Mouse (Mus musculus) cerebellum, adult 18-20 months (tissue): ENCODE results near the gene Ralgps1.

Source experiments
- DNase-seq, 2 experiments: peaks; one replicate each; pipeline ENCODE4 v3.0.0; 2021

Ralgps1 gene

DNA sequence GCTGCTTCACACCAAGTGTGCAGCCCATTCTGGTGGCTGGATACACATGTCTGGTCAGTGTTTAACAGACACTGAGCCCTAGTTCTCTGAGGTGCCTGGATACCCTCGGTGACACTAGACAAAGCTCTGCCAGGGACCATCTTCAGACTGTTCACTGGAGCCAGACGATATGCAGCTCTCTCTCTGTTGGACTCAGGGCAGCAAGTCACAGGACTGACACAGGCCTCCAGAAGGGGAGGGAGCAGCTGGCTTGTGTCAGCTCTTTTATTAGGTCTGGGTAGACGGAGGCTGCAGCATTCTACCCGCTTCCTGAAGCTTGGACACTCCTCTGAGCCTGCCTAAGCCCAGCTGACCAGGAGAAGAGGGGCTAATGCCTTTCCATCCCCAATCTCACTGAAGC is 164.2 kb downstream of the Ralgps1 start:
- peak in 1 of 2 experiments; percentile 19 for DNase-seq

DNA sequence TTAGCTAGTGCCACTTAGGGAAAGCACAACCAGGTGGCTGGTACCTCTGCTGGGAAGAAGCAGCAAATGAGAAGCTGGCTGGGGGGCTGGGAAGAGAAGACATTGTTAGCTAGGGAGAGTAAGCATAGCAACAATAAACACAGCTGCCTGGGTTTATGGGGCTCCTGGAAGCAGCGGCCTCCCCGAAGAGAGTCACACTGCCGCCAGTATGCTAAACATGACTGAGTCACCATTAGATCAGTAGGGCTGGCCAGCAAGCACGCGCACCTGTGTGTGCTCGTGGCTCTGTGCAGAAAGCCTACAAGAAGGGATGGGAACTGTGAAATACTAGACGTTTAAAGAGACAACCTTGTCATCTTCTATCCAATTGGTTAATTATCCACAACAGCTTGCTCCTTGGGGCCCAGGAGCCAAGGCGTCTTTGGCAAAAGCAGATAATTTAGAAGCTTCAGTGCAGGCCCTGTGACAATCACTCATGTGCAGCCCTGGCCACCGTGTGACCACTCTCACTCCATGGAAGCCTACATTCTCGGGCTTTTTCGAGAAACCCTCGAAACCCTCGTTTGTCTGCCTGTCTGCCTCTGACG is 165.3 kb downstream of the Ralgps1 start:
- DNase-seq, result peak; percentile 36 to 41

DNA sequence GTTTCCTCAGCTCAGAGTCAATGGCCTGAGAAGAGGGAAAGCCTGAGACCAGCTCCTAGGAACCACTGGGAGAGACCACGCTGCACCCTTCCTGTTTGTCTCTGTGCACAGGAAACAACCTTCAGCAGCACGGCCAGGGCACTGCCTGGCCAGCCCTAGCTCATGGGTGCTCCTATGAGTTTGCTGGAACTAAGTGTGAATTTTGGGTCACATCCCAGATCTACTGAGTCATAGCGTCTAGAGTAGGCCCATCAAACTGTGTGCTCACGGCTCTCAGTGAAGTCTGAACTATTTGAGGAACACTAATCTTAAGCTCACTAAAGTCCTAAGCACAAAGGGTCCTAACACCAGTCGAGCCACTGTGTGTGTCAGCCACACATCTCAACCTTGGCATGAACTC is 166.3 kb downstream of the Ralgps1 start:
- DNase-seq, result no peak

DNA sequence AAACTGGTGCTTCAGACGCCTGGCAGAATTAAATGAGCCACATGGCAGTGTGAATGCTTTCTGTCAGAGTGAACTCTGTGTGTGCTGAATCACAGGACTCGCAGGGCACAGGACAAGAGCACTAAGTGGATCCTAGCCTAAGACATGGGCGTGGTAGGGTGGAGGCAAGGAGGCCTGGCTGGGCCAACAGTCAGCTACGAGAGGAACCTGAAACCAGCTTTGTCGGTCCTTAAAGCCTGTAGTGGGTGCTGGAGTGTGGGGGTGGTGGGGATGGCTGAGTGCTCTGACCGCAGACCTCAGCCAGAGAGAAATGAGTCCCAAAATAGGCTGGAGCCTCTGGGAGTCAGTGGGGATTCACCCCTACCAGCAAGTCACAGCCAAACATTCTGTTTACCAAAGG is 168.0 kb downstream of the Ralgps1 start:
- no peak for DNase-seq

DNA sequence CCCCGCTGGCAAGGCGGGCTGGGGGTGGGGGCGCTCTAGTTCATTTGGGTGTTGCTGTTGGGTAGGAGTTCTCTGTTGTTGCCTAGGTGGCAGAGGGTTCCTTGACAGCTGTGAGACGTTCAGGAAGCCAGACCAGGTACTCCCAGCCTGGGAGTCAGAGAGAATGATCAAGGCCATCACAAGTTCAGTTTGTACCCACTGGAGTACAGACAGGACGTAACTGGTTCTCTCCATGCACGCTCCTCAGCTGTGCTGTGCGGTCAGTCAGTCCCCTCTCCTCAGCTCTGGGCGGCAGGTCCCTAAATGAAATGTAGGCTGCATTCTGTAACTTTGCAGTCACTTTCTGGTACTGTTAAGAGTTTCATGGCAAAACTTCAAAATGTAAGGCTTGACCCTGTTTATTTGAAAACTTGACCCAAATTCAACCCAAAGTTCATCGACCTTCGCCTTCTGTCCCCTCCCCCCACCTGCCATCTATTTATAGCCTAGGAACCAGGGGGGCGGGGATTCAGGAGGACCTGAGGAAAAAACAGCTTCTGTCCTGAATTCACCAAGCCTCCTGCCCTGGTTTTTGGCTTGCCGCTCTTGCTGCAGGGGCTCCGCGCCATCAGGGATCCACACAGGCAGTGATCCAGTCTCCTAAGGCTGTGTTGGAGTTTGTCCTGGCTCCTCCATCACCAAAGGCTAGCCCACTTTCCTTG is 170.8 kb downstream of the Ralgps1 start:
- peak; percentile 41 to 42 for DNase-seq

DNA sequence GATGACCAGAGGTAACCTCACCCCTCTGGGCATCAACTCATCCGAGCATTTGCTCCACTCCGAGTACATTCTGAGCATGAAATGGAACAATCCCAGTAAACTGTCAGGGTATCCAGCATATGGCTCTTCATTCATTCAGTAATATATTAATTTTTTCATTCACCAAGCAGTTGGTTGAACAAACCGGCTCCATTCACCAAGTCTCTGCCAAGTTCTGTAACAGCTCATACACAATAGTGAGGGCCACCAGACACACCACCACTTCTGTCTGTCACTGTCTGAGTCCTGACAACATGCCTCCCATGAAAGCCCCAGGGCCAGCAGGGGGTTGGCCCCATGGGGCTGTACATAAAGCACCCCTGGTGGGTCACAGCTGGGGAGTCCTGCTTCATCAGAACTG is 181.3 kb downstream of the Ralgps1 start:
- no peak for DNase-seq

DNA sequence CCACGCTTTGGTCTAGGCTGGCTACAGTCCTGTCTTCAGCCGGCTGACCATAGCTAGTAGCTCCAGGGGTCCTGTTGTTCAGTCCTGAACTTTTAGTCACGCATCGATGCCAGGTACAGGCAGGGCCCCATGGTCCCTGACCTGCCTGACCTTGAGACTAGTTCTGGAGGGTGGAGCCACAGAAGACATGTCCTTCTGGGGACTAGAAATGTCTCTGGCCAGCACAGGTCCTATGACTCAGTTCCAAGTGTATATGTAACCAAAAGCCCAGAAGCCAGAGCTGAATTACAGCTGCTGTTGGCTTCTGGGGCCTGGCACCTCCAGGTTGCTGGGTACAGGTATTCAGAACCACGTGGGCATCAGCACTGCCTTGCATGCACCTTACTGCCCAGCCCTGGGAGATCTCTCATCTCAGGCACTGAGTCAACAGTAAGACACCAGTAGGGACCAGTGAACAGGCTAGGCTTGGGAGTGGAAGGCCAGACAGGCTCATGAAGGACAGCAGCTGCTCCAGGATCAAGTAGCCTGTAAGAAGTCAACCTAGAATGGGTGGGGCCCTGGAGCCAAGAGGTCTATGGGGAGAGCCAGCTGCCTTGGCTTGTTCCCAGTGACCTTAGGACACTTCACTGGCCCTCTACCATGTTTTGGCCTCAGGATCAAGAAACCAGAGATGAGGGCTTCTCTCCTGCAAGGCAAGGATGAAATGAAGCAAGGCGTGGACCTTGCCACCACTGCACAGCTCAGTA is 182.2 kb downstream of the Ralgps1 start:
- no peak for DNase-seq

DNA sequence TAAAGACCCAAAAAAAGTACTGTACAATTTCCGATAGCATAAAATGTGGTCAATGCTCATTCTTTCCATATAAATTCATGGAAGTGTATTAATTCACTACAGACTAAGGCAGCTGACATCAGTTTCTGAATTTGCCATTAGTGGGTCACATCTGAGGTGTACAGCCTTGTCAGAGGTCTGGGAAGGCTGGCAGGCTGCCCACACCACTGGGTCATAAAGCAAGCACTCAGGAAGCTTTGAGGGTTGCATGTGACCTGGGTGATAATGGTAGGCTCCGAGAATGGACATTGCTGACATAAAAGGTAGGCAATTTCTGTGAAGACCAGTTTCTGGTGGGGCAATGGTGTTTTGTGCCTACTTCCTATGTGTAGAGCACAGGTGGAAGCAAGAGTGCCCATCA is 183.4 kb downstream of the Ralgps1 start:
- no peak for DNase-seq

DNA sequence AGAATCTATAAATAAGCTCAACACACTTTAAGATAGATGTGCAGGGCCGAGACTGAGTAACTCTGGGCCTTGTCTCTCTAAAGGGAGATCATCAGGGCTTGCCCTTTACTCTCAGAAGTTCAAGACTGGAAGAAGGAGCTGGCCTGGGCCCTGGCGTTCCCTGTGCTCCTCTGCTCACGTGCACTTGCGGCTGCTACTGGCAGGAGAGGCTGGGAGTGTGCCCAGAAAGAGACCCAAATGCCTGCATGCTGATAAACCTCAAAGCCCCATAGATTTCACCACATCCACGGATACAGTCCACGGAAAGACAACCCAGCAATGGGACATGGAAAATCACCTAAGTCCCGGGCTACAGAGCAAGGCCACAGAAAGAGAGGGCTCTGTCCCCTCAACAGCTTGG is 184.8 kb downstream of the Ralgps1 start:
- no peak for DNase-seq

DNA sequence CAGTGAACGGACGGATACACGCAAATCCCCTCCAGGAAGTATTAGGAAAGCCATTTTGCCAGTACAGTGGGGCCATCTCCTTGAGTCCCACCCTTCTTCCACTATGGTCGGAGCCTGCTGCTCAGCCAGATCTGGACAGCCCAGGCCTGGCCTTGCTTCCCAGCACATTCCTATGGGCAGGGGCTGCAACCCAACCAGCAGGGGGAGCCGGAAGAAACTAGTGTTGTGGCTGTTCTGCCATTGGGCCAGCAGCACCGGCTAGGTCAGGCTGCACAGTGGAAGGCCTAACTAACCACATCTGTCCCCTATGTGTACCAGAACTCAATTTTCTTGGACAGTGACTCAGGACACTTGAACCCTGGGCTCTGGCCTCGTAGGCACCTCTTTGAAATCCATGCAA is 186.0 kb downstream of the Ralgps1 start:
- no peak for DNase-seq

DNA sequence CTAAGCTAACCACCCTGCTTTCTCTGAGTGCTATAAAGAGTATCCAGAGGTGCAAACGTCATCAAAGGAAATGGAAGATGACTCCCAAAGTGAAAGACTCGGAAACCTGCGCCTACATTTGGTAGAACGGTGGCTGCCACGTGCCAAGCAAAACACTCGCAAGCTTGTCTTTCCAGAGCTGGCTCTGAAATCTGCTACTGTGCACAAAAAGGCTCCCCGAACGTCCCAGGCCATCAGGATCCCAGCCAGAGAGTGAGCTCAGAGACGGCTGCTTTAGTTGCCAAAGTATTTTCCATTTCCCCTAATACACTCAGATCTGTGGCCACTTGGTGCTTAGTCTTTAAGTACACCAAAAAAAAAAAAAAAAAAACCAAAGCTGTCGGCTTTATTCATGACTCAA is 186.6 kb downstream of the Ralgps1 start:
- peak in 1 of 2 experiments; percentile 54 for DNase-seq

DNA sequence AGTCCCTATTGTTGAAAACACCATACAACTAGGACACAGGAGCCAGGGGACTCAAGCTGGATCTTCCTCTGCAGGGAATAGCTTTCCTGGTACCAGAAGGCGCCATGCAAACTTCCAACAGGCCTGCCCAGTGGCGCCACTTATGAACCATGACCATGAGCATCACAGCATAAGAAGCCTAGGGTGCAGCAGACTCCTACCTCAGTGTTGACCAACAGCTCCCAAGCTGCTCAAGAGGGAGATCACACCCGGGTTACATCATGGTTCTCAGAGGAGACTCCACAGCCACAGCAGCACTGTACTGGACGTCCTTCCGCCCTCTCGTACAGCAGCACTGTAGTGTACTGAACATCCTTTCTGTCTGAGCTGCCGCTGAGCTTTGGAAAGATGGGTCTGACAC is 188.0 kb downstream of the Ralgps1 start:
- no peak for DNase-seq

DNA sequence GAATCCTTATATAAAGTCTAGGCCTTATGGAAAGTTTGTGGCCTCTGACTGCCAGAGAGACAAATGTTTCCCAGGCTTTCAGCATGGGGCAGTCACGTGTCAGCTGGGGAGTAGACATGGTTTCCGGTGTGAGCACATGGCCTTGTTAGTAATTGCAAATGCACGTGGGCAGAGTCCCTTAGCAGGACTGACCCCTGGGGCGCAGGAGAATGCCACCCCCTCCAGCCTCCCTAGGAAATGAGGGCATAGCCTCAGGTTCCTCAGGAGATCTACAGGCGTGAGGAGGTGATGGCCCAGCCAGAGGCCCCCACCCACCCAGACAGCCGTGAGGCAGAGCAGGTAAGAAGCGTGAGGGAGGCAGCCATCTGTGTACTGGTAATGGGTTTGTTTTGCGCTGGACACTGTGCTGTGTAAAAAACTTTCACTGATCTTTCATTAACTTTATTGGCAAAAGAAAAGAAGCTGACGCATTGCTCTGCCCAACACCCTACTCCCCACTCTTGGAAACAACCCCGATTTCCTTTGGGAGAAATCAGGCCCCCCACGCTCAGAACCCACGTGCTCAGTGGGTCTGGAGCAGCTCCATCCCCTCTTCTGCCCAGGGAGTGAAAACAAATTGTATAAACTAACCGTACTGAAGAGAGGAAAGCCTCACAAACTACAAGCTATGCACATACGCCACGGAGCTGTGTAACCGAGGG is 191.2 kb downstream of the Ralgps1 start:
- DNase-seq, result no peak

DNA sequence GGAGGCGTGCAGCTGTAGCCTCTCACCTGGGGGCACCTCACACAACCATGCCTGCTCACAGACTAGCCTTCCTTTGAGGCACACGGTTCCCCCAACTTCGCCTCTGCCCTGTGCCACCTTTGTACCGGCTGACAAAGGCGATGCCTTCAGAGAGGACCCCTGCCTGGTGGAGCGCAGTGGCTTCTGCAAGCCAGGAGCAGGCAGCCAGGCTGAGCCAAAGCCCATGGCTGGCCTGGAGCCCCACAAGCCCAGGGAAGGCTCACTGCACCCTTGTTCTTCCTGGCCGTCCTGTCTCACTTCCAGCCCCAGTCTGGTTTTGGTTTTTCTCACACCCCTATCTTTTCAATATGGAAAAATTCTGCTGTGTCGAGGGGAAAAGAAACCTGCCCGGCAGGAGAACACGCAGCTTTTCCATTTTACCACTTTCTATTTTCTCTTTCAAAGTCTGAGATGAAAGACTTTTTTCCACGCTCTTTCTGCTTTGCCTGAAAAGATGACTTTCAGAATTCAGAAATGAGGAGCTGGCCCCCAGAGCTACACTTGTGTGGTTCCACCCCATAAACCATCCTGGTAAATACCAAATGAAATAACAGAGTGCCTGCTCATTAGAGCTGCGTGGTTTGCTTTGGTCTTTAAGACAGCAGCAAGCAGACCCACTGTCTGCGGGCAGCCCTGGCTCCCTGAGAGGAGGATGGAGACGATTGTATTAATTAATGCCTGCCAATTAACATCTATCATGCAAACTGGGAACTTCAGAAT is 191.9 kb downstream of the Ralgps1 start:
- peak in 1 of 2 experiments; percentile 37 for DNase-seq

DNA sequence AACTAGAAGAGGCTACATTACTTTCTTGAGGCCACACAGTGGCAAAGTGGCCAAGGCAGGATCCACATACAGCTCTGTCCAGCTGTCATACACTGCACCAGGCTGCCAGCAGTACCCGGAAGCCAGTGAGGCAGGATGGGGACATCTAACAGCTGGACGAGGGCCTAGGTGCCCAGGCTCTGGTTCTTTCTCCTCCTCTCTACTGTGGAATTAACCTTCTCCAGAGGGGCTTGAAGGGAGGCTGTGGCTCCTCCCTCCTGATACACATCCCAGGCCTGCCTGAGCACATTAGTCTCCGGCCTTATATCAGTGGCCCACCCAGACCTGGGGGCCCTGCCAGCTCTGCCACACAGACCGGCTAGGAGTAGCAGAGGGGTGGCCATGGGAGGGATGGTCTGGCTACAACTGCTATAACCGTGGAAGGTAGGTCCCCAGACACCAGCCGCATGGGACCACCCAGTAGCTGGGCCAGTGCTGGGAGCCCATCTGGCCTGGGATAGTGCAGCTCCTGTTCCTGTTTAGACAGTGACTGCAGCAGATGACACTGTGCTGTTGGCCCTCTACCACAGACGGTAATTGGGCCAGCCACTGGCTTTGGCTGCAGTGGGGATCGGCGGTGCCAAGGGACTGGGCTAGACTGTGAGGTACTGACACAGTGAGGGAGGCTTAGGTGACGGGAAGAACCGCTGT is 192.9 kb downstream of the Ralgps1 start:
- DNase-seq, result peak; percentile 74 to 84

DNA sequence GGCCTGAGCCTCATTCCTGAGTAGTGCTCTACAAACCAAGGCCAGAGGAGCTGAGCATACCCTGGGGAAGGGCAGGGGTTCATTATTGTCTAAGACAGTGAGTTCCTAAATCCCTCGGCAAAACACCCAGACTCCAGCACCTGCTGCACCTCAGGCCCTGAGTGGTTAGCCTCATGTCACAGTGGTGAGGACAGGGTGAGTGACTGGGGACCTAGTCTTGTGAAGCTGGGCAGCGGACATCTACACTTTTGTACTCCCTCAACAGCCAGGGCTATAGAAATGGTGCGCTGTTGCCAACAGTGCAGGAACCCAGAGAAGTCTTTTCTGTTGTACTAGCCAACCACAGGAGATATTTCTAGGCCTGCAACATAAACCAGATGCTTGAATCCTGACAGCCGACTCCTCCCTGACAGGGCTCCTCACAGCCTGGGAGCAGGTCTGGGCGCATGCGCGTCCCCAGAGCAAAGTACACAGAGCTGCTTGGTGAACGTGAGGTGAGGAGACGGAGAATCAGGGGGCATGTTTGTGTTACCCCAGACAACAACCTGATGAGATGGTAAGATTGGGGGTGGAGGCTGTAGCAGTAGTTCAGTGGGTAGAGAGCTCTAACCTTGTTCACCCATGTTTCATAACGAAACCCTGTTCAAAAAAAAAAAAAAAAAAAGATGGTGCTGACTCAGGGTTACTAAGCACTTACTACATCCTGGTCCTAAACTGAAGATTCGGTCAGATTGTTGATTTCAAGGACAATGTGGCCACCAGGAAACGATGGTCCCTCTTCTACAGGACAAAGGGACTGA is 193.6 kb downstream of the Ralgps1 start:
- DNase-seq, result no peak

DNA sequence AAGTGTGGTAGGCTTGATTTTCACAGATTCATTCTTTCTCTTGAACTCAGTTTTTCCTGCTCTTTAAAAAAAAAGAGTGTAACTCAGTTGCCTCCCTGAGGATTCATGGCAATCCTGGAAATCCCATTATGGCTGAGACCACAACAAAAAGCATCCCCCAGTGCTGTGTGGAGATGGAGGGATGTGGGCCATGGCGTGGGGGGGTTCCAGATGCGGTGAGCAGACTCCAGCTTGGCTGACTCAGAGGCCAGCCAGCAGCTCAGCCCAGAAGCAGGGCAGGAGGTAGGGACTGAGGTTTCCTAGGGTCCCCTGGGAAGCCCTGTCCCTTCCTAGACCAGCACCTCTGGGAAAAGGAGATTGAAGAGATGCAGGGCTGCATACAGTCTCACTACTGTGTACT is 194.4 kb downstream of the Ralgps1 start:
- no peak for DNase-seq

DNA sequence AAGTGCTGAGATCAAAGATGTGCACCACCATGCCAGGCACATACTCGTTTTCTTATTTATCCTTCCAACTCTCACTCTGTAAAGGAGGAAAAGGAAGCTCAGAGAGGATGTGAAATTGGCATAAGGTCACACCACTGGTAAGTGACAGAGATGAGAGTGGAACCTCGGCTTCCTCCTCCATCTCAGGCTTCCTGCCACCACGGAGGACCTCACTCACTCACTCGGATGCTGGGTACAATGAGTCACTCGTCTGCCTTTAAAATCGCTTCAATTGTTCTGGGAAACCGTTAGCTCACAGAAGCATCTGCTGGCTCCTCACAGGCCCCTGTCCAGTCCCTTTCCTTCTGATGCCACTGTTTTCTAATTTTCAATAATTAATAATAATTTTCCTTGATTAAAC is 194.8 kb downstream of the Ralgps1 start:
- DNase-seq, result no peak

DNA sequence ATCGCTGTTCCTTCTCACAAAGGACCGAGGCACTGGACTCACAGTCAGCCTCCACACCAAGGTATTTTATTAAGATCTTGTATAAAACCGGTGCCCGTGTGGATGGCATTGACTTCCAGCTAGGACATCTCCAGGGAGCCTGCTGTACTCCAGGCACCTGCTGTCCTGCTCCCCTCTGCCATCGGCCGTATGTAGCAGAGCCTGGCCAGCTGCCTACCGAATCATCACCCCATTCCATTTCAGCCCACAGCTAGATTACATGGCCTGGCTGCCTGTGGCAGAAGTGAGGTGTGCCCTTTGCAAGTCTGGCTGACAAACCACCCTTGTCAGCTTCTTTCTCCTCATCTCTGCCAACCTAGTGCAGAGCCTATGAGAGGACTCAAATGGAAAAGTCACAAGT is 197.6 kb downstream of the Ralgps1 start:
- DNase-seq, result no peak

DNA sequence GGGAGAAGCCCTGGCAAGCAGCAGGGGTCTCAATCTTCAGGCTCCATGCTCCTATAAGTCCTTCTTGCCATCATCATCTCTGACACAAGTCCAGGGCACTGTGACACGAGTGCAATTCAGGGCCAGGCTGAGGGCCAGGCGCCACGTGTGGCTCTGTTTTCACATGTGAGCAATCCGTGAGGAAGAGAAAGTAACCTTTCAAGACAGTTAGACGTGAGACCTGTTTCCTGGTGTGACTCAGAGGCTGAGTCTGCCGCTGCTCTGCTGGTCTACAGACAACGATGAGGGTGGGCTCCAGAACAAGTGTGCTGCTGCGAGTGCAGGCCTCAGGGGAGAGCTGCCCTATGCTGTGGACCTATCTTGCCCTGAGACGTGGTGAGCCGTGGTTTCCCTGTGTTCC is 198.2 kb downstream of the Ralgps1 start:
- DNase-seq, result no peak
